Mouse (Mus musculus) ovary, adult 2 months (tissue): Measurements from ENCODE around the gene Cdh10. TPM values are rescaled to one million over a fixed set of nuclear protein-coding genes. Genes with fewer than 3 reads are reported as not detected.

Experiments used
- polyA plus RNA-seq: library from polyadenylated mRNA; depleted of rRNA; stranded (reverse); fragments of >200 nt; gene quantifications from 2 replicates; pipeline ENCODE4 v1.2.3, GENCODE M21; 2012; rRNA removed

Cdh10 gene
- polyA plus RNA-seq, result 0.15 and 0.16 TPM in 2 replicates

GRCm38 (mm10) chr15:18818185-18818973 is at the start of gene Cdh10:
Cdh10 (plus strand) TSS chr15:18818947.

